Mouse (Mus musculus) G1E-ER4 (cell line): Measurements from ENCODE around the gene Chsy1. TPM values are rescaled to one million over a fixed set of nuclear protein-coding genes. Genes with fewer than 3 reads are reported as not detected.
A peak's percentile ranks its signal among the peaks of the same experiment; 100 is the strongest.

ENCODE experiments used
- GATA1 ChIP-seq: IDR thresholded peaks from one replicate; pipeline ENCODE4 v1.8.0; 2012; ENCODE audit warnings: low read length, inconsistent platforms
- polyA plus RNA-seq: library from polyadenylated mRNA; stranded (reverse); fragments of >175 nt; gene quantifications from 2 replicates; pipeline ENCODE4 v1.2.3, GENCODE M21; 2012

The Chsy1 gene
- polyA plus RNA-seq, 1 experiment, result 11.0 TPM

DNA sequence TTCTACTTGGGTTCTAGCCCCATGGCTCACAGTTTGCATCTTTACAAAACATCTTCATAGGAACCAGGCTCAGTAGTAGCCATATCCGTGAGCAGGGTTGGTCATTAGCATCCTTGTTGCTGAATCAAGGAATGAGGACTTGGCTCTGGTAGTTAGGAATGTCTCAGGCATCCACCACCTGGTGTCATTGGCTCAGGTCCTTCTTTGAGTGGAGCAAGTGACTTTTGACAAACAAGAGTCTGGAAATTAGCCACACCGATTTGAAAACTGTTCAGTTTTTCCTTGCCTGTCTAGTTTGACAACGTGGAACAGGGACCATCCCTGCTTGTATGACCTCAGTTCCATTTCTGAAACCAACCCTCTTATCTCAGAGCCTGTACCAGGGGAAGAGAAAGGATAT is 41.1 kb downstream of the Chsy1 start:
- TF ChIP-seq GATA1, result no peak

DNA sequence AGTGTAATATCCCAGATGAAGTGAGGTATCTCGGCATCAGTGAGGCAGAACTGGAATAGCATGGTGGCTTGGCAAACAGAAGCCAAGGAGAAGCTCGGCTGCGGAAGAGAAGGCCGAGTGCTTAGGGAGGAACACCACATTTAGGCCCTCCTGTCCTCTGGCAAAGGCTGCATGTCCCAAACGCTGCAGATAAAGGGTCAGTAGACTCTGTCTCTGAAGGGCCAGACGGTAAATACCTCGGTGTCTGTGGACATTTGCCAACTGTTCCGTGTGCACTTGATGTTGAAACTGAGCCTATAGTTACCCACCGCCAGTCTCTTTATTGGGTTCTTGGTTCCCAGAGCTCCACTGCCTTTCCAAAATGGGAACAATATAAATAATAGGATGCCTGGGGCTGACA is 48.1 kb downstream of the Chsy1 start:
- TF ChIP-seq GATA1, result no peak

DNA sequence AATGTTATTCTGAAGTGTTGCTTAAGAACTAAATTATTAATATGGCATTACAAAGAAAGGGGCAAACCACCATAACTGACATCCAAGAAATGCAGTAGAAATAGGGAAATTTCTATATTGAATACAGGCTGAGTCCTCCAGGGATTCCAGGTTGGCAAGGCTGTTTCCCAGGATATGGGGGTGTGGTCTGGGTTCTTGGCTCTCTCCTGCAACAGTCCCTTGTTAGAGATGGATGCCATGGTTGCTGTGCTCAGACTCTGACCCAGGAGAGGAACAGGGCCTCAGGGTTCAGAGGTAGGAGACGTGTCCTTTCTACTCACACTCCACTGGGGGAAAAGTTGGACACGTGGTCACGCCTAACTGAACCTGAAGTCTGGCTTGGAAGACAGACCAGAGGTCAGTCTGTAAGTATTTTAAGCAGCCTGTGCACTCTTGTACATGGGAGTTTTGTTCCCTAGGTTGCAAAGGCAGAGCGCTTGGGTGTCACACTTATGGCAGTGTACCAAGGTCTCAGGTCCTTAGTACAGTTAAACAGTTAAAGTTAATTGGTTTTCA is 48.6 kb downstream of the Chsy1 start:
- TF ChIP-seq GATA1, result no peak

DNA sequence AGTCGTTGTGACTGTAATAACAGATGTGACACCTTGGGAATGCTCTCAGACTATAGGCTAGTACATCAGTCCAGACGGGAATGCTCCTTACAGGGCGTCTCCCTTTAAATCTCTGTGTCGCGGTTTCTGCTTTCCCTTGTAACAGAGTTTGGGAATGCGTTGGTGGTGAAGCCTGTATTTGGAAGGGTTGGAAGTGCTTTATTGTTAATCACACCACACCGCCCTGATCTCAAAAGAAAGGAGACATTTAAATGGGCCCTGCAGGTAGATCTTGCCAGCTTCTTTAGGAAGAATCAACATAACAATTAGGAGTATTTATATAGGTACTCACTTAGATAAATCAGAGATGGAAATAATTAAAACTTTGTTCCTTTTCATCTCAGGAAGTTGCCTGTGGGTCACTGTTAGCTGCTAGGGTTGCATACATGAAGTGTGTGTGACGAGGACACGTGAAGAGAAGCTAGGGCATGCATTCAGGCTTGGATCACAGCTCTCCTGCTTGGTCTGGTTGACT is 49.4 kb downstream of the Chsy1 start:
- no peak for TF ChIP-seq GATA1

DNA sequence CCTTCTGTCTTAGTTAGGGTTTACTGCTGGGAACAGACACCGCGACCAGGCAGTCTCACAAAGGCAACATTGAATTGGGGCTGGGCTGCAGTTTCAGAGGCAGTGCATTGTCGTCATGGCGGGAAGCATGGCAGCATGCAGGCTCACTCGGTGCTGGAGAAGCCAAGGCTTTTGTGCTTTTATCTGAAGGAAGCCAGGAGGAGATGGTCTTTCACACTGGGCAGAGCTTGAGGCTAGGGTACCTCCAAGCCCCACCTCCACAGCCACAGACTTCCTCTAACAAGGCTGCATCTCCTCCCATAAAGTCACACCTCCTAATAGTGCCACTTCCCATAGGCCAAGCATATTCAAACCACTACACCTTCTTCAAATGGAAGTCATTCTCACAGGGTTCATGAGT is 50.6 kb downstream of the Chsy1 start:
- no peak for TF ChIP-seq GATA1

DNA sequence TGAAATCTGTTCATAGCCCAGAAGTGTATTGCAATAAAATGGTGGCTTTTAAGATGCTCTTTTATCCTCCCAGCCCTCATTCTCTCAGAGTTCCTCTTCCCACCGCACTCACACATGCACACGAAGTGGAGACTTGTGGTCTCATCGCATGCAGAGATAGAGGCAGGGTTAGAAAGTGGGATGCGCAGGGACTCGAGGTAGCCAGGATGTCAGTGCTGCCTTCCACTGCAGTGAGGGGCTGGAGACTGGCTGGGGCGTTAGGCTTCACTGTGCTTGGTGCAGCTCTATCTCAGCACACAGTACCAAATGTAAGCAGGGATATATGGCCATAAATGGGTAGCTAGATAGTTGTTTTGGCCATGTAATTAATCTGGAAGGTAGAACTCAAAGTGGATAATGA is 52.5 kb downstream of the Chsy1 start:
- no peak for TF ChIP-seq GATA1

DNA sequence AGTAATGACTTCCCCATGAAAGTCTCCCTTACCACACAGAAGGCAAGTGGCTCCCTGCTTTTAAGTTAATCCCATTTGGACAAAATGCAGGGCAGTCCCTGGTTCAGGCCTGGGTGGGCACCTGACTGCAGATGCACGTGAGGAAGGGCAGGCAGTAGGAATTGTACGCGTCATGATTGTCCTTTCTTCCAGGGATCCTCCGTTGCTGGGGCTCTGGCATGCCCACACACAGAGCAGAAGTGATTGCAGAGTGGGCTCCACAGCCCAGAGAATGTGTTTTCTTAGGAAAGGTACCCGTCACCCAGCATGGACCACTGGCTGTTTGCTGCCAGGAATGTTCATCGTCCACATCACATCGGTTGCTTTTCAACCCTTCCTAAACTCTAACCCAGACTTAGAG is 53.2 kb downstream of the Chsy1 start:
- TF ChIP-seq GATA1, result no peak

DNA sequence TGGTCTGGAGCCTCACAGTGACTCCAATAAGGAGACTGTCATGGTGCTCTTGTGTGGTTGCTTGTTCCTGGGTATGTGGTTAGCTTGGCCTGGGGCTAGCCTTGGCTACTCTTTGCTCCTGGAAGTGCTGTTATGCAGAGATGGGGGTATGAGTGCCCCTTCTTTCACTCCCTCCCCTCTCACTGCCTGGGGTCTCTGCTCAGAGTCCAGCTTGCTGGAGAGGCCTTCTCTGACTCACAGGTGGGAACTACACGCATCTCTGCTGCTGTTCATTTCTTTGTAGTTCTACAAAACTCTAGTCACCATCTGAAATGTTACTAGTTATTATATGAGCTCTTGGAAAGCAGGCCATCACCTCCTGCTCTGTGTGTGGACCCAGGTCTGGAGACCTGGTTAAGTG is 53.7 kb downstream of the Chsy1 start:
- no peak for TF ChIP-seq GATA1

DNA sequence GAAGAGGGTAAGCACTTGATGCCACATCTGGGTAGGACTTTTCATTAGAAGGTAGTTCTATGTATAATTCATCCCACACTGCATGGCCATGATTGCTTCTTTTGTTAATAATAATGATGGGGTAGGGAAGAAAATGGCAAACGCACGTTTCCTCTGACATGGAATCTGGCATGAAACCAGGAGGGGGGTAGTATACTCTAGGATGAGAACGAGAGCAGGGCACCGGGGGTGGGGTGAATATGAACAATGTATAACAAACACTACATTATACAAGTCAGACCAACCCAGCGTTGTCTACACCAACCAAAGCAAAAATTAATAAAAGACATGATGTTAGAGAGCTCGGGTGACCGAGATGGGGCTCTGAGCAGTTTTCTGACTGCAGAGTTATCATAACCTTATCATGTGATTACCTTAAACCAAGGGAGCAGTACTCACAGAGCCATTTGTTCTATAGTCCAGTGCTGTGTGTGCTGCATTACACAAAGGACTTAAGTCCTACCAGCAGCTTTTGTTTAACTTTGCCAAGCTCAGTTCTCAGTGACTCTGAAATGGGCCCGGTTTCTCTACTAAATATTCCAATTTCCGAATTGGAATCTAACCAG is 55.2 kb downstream of the Chsy1 start:
- no peak for TF ChIP-seq GATA1

DNA sequence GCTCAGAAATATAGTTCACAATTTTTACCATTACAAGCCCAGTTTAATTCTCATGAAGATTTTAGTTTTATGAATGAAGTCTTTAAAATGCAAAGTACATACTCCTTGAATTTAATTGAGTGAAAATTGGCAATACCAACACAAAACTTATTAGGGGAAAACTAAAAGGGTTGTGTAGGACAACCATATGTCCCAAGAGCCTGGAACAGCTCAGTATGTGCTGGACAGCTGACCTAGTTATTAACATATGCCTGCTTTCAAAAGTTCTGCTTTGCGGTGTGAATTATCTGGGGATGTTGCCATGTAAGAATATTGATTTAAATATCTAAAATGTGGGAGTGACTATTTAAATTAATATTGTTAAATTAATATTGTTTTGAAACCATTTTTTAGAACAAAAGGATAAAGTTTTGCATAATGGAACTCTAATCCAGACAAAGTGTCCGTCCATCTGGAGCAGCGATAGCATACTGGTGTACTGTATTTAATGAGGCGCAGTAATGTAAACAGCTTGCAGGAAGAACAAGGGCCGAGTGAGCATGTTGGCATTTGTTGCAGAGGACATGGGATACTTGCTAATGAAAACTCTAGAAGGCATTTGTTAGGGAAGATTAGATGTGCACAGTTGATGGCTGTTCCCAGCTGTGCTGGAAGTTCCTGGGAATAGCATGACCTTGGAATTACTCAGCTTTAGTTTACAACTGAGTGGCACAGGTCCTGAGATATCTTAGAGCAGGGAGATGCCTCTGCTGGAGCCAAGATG is 55.9 kb downstream of the Chsy1 start:
- TF ChIP-seq GATA1, result no peak

DNA sequence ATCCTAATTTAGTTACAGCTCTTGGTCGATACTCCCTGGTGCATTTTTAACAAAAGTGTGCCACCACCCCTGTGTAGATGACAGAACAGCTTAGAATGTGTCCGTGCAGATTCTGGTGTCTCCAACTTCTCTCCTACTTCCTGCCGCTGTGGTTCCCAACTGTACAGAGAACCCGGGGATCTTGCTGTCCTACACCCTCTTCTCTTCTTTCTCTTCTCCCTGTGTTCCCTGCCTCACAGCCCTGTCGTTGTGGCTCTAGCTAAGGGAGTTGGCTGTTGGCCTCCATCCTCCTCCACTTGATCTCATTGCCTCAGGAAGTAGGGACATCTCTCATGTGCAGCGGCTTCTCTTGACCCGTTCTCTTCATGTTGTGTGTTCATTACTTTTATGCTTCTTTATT is 59.6 kb downstream of the Chsy1 start:
- no peak for TF ChIP-seq GATA1

DNA sequence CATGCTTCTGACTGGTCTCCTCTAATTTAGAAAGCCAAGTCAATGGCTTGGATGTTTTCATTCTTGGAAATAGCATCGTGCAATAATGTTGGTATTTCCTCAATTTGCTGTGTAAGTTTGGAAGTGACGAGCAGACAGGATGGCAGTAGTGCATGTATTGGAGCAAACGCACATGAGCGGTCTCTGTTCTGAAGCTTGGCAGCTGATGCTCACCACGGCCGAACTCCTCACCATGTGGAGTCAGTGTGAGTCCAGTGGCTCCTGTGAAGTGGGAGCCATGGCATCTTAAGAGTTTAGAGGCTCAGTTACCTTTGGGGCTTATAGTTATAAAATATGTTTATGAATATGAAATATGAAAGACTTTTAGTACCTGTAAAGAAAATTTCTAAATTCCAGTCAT is 60.2 kb downstream of the Chsy1 start:
- no peak for TF ChIP-seq GATA1

DNA sequence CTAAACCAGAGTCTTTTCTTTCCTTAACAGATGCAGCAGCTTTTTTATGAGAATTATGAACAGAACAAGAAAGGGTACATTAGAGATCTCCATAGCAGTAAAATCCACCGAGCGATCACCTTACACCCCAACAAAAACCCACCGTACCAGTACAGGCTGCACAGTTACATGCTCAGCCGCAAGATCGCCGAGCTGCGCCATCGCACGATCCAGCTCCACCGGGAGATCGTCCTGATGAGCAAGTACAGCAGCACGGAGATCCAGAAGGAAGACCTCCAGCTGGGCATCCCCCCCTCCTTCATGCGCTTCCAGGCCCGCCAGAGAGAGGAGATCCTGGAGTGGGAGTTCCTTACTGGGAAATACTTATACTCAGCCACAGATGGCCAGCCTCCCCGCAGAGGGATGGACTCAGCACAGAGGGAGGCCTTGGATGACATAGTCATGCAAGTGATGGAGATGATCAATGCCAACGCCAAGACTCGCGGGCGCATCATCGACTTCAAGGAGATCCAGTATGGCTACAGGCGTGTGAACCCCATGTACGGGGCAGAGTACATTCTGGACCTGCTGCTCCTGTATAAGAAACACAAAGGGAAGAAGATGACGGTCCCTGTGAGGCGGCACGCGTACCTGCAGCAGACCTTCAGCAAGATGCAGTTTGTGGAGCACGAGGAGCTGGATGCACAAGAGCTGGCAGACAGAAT is 61.6 kb downstream of the Chsy1 start:
- TF ChIP-seq GATA1, result no peak

DNA sequence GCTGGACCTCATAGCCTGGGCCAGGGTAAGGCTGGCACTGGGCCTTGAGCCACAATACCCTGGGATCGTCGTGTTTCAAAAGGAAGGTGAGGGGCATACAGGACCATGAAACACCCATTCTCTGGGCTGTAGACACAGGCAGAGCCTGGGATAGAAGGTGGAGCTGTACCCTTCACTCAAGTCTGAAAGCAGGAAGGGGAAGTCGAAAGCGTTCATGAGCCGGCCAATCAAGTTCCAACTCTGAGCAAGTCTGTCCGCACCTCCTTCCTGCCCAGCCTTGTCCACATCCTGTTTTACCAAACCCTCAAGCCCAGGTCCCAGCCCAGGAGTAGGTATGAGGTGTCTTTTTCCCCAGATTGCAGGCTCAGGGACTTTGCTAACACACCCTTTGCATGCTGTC is 66.4 kb downstream of the Chsy1 start:
- no peak for TF ChIP-seq GATA1

DNA sequence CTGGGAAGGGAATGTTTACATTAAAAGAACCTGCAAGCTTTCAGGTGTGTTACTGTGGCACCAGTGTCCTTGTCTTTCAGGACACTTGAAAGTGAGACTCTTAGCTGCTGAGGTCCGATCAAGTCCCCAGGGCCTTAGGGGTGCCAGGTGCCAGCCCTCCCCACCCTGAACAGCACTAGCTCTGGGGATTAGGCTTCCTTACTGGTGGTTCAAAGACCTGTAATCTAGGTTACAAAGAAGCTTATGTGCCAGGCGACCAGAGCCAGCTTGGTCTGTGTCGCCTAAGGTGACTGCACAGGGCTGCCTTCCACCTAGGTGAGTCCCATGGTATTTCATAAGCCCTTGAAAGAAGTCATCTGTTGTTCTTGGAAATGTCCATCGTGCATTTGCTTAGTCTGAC is 66.9 kb downstream of the Chsy1 start:
- no peak for TF ChIP-seq GATA1

DNA sequence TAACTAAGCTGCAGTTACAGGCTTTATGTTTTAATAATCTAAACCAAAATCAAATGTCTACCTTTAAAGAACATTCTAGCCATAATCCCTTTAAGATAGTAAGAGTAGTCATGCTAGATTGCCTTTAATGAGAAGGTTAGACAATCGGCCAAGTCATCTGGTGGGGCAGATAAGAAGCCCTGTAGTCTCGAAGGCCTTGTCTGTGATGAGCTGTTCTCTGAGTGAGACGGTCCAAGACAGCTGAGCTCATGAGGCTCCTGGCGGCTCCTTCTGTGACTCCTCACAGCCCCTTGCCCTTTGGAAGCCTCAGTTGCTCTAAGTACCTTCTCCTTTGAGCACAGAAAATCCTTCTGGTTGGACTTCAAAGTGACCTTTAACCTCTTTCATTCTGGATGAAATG is 67.6 kb downstream of the Chsy1 start:
- peak; percentile 95 for TF ChIP-seq GATA1
